Mouse (Mus musculus): ENCODE results near the gene Lrrk1.

Gene Lrrk1

GRCm38 (mm10) chr7:66320996-66321395 is 67.2 kb downstream of the Lrrk1 start:
- ChIA-PET CTCF (interaction anchor here in 1 of 4 experiments (0.9 to 1.4 kb wide), 2 partner anchors 8 to 10 kb away, joined by 3 to 4 read pairs; no protein-coding TSS in a partner anchor), POLR2A (interaction anchor here in 1 of 4 experiments (1.0 kb wide), 1 partner anchor 29 kb away, joined by 5 read pairs; no protein-coding TSS in a partner anchor)

- CTCF ChIA-PET: no interaction called here
- POLR2A ChIA-PET: no interaction called here
Observed at GRCm38 (mm10) chr7:66318147-66318546, 70.0 kb downstream of the Lrrk1 start.

DNA sequence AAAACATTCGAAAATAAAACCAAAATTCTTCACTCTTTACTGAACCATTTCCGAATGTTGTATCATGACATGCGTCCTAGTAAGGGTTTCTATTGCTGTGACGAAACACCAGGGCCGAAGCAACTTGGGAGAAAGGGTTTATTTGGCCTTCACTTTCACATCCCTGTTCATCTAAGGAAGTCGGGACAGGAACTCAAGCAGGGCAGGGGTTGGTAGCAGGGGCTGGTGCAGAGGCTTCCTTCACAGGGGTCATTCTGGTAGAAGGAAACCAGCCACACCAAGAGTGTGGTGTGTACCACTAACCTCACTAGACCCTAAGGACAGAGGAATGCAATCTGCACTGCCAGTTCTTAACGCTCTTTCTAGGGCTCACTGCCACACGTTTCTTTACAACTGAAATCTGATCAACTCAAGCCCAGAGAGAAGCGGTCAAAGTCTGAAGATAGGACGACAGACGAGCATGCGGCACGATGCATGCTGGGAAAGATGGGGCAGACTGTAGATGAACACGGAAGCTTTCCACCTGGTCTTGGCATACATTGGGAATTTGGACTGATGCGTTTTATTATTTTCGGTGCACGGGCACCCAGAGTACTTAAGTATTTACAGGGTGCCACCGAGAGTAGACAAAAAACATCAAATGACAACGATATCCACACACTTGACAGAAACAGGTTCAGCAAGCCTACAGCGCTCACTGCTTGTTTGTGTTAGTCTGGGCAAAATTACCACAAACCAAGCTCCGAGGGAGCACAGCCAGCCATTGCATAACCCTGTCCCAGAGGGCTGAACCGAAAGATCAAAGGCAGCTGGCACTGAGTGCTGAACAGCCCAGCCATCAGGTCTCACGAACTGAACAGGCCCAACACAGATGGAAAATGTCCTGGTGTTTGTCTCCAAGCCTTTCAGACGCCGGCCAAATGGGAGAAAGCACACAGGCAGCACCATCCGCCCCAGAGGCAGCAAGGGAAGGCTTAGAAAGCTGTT is 77.2 kb downstream of the Lrrk1 start:
- POLR2A ChIA-PET: no interaction called here
- CTCF ChIA-PET: interaction anchor here in 2 of 4 experiments (1.0 to 1.4 kb wide), 2 partner anchors 10 to 351 kb away, joined by 3 to 6 read pairs; no protein-coding TSS in a partner anchor

DNA sequence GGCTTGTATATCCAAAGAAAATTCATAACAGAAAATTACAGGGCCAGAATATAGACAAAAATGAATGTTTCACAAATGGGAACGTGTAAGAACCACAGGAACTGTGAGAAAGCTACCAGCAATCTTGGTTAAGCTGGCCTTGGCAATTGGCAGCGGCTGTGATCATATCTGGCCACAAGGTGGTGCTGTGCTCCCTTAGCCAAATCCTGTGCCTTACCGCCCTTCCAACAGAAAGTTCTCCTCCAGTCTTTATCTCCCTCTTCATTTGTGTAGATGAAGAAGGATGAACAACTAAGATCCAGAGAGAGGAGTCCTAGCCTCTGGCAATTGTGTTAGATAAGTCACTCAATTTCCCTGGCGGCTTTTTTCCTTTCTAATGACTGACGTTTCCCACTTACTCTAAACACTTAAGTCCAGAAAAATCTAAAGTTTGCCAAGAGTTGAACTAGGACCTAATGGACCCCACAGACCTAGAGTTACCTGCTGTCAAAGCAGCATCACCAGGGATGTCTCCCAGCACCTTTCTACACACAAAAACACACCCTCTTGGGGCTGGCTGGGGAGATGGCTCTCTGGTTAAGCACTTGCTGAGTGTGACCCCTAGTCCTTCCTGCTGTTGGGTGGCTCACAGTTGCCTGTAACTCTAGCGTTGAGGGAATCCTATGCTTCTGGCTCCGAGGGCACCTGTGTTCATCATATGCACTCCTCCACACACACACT is 78.0 kb downstream of the Lrrk1 start:
- ChIA-PET POLR2A (interaction anchor here in 2 of 4 experiments (1.1 to 1.6 kb wide), 2 partner anchors 350 to 352 kb away, joined by 3 to 6 read pairs; no protein-coding TSS in a partner anchor), CTCF (interaction anchor here (0.6 to 3.0 kb wide), 23 partner anchors 9 to 1299 kb away, joined by 3 to 43 read pairs (median 3); partner anchors contain the start of genes Adamts17 (in 1 of the 4) and Asb7 (in 1 of the 4))

DNA sequence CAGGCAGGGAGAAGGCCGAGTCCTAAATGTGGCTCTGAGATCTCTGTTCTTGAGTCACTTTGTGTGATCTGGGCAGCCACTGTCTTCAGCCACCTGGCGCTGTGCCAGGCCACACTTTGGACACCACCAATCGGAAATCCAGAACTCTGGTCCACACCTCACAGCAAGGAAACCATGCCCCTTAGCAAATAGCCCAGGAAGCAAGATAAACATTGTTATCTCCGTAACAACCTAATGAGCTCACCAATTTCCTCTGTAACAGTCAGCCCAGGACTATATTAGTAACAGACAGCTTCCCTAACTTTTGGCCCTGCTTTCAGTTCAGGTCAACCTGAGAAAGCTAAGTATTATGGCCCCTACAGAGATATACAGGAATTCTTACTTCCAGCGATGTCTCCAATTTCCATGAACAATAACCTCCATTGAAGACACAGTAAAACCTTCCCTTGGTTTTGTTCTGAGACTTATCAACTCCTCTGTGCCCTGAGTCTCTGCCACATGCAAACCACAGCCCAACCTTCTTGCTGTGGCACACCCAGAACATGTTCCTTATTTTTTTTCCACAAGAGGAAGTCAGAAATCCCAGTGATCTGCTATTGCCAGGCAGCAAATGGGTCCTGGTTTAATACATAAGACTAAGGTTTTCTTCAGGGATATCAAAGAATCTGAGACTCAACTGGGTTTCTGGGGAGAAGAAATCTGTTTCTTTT is 78.8 kb downstream of the Lrrk1 start:
- ChIA-PET POLR2A (interaction anchor here in 2 of 4 experiments (1.1 to 1.6 kb wide), 2 partner anchors 351 to 353 kb away, joined by 3 to 6 read pairs; no protein-coding TSS in a partner anchor), CTCF (interaction anchor here (0.6 to 3.0 kb wide), 25 partner anchors 8 to 1299 kb away, joined by 3 to 43 read pairs (median 3); partner anchors contain the start of genes Adamts17 (in 1 of the 4) and Asb7 (in 1 of the 4))

GRCm38 (mm10) chr7:66308581-66309239 is 79.4 kb downstream of the Lrrk1 start:
- POLR2A ChIA-PET: interaction anchor here in 2 of 4 experiments (0.7 to 1.6 kb wide), 2 partner anchors 21 to 353 kb away, joined by 3 to 6 read pairs; no protein-coding TSS in a partner anchor
- CTCF ChIA-PET: interaction anchor here (0.5 to 3.0 kb wide), 14 partner anchors 9 to 353 kb away, joined by 3 to 43 read pairs (median 6); no protein-coding TSS in a partner anchor

DNA sequence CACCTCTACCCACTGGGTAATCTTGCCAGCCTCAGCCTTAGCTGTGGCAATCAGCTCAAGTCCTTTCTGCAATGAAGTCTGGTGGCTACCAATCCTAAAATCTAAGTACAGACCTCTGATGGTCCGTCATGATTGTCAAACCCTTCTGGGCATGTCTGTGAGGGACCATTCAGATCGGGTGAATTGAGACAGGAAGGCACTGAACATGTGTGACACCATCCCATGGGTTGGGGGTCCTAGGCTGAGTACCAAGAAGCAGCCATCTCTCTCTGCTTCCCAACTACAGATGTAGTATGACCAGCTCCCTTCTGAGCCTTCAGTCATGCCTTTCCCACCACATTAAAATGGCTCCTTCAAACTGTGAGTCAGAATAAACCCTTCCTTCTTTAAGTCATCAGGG is 80.4 kb downstream of the Lrrk1 start:
- ChIA-PET CTCF (interaction anchor here in 3 of 4 experiments (0.8 to 3.0 kb wide), 5 partner anchors 18 to 354 kb away, joined by 3 to 43 read pairs (median 8); no protein-coding TSS in a partner anchor), POLR2A (no interaction called here)

GRCm38 (mm10) chr7:66305714-66306198 is 82.4 kb downstream of the Lrrk1 start:
- POLR2A ChIA-PET: interaction anchor here in 1 of 4 experiments (0.6 kb wide), 1 partner anchor 196 kb away, joined by 3 read pairs; the partner anchor contains the start of gene Chsy1
- CTCF ChIA-PET: interaction anchor here in 1 of 4 experiments (0.6 to 1.8 kb wide), 2 partner anchors 356 to 609 kb away, joined by 4 to 10 read pairs; no protein-coding TSS in a partner anchor

DNA sequence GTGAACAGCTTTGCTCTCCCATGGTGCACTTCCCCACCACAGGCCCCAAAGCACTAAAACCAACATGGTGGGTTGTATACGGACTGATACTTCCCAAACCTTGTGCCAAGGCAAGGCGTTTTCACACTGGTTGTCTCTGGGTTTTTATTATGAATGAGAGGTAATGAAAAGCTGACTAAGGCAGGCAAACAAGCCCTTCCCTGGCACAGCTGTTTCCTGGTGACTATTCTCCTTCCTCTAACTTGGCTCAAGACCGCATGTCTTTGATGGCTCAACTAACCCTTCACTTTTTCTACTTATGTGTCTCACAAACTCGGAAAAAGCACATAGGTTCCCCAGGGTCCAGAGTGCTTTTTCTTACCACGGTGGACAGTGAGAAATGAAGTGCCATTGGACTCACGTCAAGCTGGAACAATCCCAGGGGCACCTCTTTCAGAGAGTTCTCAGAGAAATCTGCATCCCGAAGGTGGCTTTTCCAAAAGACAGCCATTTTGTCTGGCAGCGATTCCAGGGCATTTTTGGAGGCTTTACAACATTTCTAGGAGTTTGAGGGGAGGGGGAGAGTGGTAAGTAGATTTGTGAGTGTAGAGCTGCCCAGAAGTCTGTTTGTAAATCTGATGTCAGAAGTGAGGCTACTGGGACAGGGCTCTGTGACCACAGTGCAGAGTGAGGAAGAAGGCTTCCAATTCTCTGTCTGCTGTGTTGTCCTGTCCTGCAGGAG is 83.0 kb downstream of the Lrrk1 start:
- CTCF ChIA-PET: interaction anchor here in 2 of 4 experiments (0.6 to 1.8 kb wide), 3 partner anchors 356 to 609 kb away, joined by 3 to 10 read pairs (median 4); no protein-coding TSS in a partner anchor

GRCm38 (mm10) chr7:66303922-66304660 is 84.1 kb downstream of the Lrrk1 start:
- ChIA-PET CTCF (interaction anchor here in 1 of 4 experiments (1.1 kb wide), 1 partner anchor 358 kb away, joined by 3 read pairs; no protein-coding TSS in a partner anchor), POLR2A (interaction anchor here in 1 of 4 experiments (0.6 kb wide), 1 partner anchor 741 kb away, joined by 4 read pairs; no protein-coding TSS in a partner anchor)

More for the DNA sequence above, 83.0 kb downstream of the Lrrk1 start:
- POLR2A ChIA-PET: no interaction called here

GRCm38 (mm10) chr7:66301486-66301885 is 86.7 kb downstream of the Lrrk1 start:
- ChIA-PET POLR2A (interaction anchor here in 1 of 4 experiments (0.9 kb wide), 1 partner anchor 14 kb away, joined by 3 read pairs; no protein-coding TSS in a partner anchor), CTCF (interaction anchor here (0.9 to 2.4 kb wide), 11 partner anchors 8 to 361 kb away, joined by 3 to 17 read pairs (median 4); no protein-coding TSS in a partner anchor)

GRCm38 (mm10) chr7:66300680-66301079 is 87.5 kb downstream of the Lrrk1 start:
- ChIA-PET POLR2A (interaction anchor here in 2 of 4 experiments (0.6 to 1.1 kb wide), 3 partner anchors 9 to 194 kb away, joined by 3 read pairs; no protein-coding TSS in a partner anchor), CTCF (interaction anchor here (0.6 to 2.4 kb wide), 21 partner anchors 9 to 1186 kb away, joined by 3 to 17 read pairs (median 4); partner anchors contain the start of gene Chsy1 (in 1 of the 4))

- ChIA-PET POLR2A (interaction anchor here in 1 of 4 experiments (0.5 to 0.9 kb wide), 2 partner anchors 32 to 519 kb away, joined by 3 read pairs; no protein-coding TSS in a partner anchor), CTCF (interaction anchor here in 2 of 4 experiments (0.6 to 1.3 kb wide), 3 partner anchors 47 to 464 kb away, joined by 3 read pairs; no protein-coding TSS in a partner anchor)
Observed at GRCm38 (mm10) chr7:66297656-66298021, 90.5 kb downstream of the Lrrk1 start.

GRCm38 (mm10) chr7:66296921-66297655 is 91.1 kb downstream of the Lrrk1 start:
- POLR2A ChIA-PET: interaction anchor here in 2 of 4 experiments (0.5 to 0.9 kb wide), 3 partner anchors 32 to 518 kb away, joined by 3 read pairs; no protein-coding TSS in a partner anchor
- CTCF ChIA-PET: interaction anchor here in 2 of 4 experiments (0.5 to 1.3 kb wide), 3 partner anchors 47 to 550 kb away, joined by 3 to 8 read pairs (median 3); no protein-coding TSS in a partner anchor
